Mouse (Mus musculus) CH12.LX (cell line): Measurements from ENCODE around the gene Dnah1. TPM values are rescaled to one million over a fixed set of nuclear protein-coding genes. Genes with fewer than 3 reads are reported as not detected.

Experiments
- DNase-seq: peaks from one replicate; pipeline ENCODE4 v3.0.0-alpha.2; 2013; ENCODE audit errors: extremely low read depth
- H3K27ac ChIP-seq: 2 replicates; pipeline ENCODE4 v1.5.1; 2012; ENCODE audit warnings: low read depth, mild to moderate bottlenecking, control low read depth, moderate library complexity; ENCODE audit not compliant: insufficient read depth
- H3K27me3 ChIP-seq: replicated peaks from 2 replicates; pipeline ENCODE3; 2012; ENCODE audit warnings: inconsistent platforms
- H3K36me3 ChIP-seq, 2 experiments: replicated peaks in 1 of 2; 2 replicates each; pipeline versions ENCODE3 to v1.6.1; 2012; ENCODE audit warnings: inconsistent platforms in 1 of 2, low read length in 1 of 2, mild to moderate bottlenecking in 1 of 2, mixed read lengths in 1 of 2, moderate library complexity in 1 of 2; ENCODE audit not compliant: control insufficient read depth in 1 of 2, insufficient read depth in 1 of 2
- H3K4me1 ChIP-seq, 2 experiments: 2 replicates each; pipeline ENCODE4 v1.6.1; 2012; ENCODE audit warnings: inconsistent platforms in 1 of 2, moderate library complexity in 1 of 2; ENCODE audit not compliant: insufficient read depth in 2 of 2, control insufficient read depth in 1 of 2
- H3K4me2 ChIP-seq: 2 replicates; pipeline ENCODE4 v1.6.1; 2012; ENCODE audit warnings: low read depth, mild to moderate bottlenecking, control low read depth; ENCODE audit not compliant: poor library complexity, insufficient read depth, severe bottlenecking
- H3K4me3 ChIP-seq, 3 experiments: fragments of 150-350 bp in 1 of 3; sonication (generic) in 1 of 3; replicated peaks in 1 of 3; 2 replicates each; pipeline versions ENCODE3 to v1.5.1; 2011 to 2012; ENCODE audit warnings: low read depth in 2 of 3, low read length in 2 of 3, mild to moderate bottlenecking in 2 of 3, moderate library complexity in 2 of 3, control low read depth in 1 of 3, improper control_type of control experiment in 1 of 3, inconsistent platforms in 1 of 3, mixed read lengths in 1 of 3; ENCODE audit not compliant: poor library complexity in 1 of 3
- H3K79me2 ChIP-seq: replicated peaks from 2 replicates; pipeline ENCODE4 v1.6.1; 2012; ENCODE audit warnings: mild to moderate bottlenecking, moderate library complexity; ENCODE audit not compliant: control insufficient read depth, poor library complexity, insufficient read depth, severe bottlenecking; ENCODE audit errors: extremely low read depth
- H3K9ac ChIP-seq: 2 replicates; pipeline ENCODE4 v1.6.1; 2012; ENCODE audit warnings: low read depth, mild to moderate bottlenecking, control low read depth, moderate library complexity; ENCODE audit not compliant: insufficient read depth
- H3K9me3 ChIP-seq: replicated peaks from 2 replicates; pipeline ENCODE3; 2012; ENCODE audit warnings: low read length, inconsistent platforms, mixed read lengths
- BHLHE40 ChIP-seq: IDR thresholded peaks from 2 replicates; pipeline ENCODE4 v1.6.1; 2011; ENCODE audit warnings: mild to moderate bottlenecking, low read depth, low read length, improper control_type of control experiment
- ELF1 ChIP-seq: IDR thresholded peaks from 2 replicates; pipeline ENCODE4 v1.6.1; 2014; ENCODE audit warnings: low read depth, mild to moderate bottlenecking, inconsistent platforms, low read length, improper control_type of control experiment
- EP300 ChIP-seq: IDR thresholded peaks from 2 replicates; pipeline ENCODE4 v1.6.1; 2011; ENCODE audit warnings: low read length, improper control_type of control experiment
- ETS1 ChIP-seq: conservative IDR thresholded peaks from 2 replicates; pipeline ENCODE4 v1.6.1; 2012; ENCODE audit warnings: low read depth, mild to moderate bottlenecking, inconsistent platforms, low read length, improper control_type of control experiment, moderate library complexity
- GABPA ChIP-seq: IDR thresholded peaks from 2 replicates; pipeline ENCODE4 v1.6.1; 2012; ENCODE audit warnings: low read depth, low read length, improper control_type of control experiment, inconsistent platforms; ENCODE audit not compliant: insufficient replicate concordance
- IRF4 ChIP-seq: IDR thresholded peaks from 2 replicates; pipeline ENCODE4 v1.6.1; 2014; ENCODE audit warnings: low read depth, mild to moderate bottlenecking, inconsistent platforms, low read length, improper control_type of control experiment
- JUN ChIP-seq: IDR thresholded peaks from 2 replicates; pipeline ENCODE4 v1.6.1; 2011; ENCODE audit warnings: low read depth, mild to moderate bottlenecking, low read length, improper control_type of control experiment, moderate library complexity; ENCODE audit not compliant: insufficient read depth
- MAFK ChIP-seq: IDR thresholded peaks from 2 replicates; pipeline ENCODE4 v1.6.1; 2011; ENCODE audit warnings: low read length, improper control_type of control experiment; ENCODE audit not compliant: insufficient replicate concordance
- MAX ChIP-seq: IDR thresholded peaks from 2 replicates; pipeline ENCODE4 v1.6.1; 2011; ENCODE audit warnings: low read length, improper control_type of control experiment
- MXI1 ChIP-seq: IDR thresholded peaks from 2 replicates; pipeline ENCODE4 v1.6.1; 2011; ENCODE audit warnings: mild to moderate bottlenecking, low read depth, low read length, improper control_type of control experiment
- NRF1 ChIP-seq: IDR thresholded peaks from 2 replicates; pipeline ENCODE4 v1.6.1; 2014; ENCODE audit warnings: low read depth, mild to moderate bottlenecking, inconsistent platforms, low read length, improper control_type of control experiment, moderate library complexity
- RAD21 ChIP-seq: IDR thresholded peaks from 2 replicates; pipeline ENCODE4 v1.6.1; 2011; ENCODE audit warnings: low read depth, mild to moderate bottlenecking, low read length, improper control_type of control experiment, moderate library complexity
- RCOR1 ChIP-seq: conservative IDR thresholded peaks from 2 replicates; pipeline ENCODE4 v1.6.1; 2012; ENCODE audit warnings: low read depth, mild to moderate bottlenecking, inconsistent platforms, low read length, improper control_type of control experiment
- TBP ChIP-seq: conservative IDR thresholded peaks from 2 replicates; pipeline ENCODE4 v1.6.1; 2011; ENCODE audit warnings: low read depth, low read length, improper control_type of control experiment
- TCF12 ChIP-seq: IDR thresholded peaks from 2 replicates; pipeline ENCODE4 v1.6.1; 2014; ENCODE audit warnings: low read depth, mild to moderate bottlenecking, inconsistent platforms, low read length, improper control_type of control experiment
- UBTF ChIP-seq: IDR thresholded peaks from 2 replicates; pipeline ENCODE4 v1.6.1; 2012; ENCODE audit warnings: low read depth, mild to moderate bottlenecking, inconsistent platforms, low read length, improper control_type of control experiment, moderate library complexity
- USF1 ChIP-seq: IDR thresholded peaks from 2 replicates; pipeline ENCODE4 v1.6.1; 2014; ENCODE audit warnings: low read depth, mild to moderate bottlenecking, inconsistent platforms, low read length, improper control_type of control experiment
- ZNF384 ChIP-seq: IDR thresholded peaks from 2 replicates; pipeline ENCODE4 v1.6.1; 2012; ENCODE audit warnings: low read depth, low read length, improper control_type of control experiment, inconsistent platforms
- dilution Hi-C: fragments of 300-500 bp; cut with MboI; formaldehyde crosslinking; loops from 2 replicates; pipeline ENCODE4 v1.14.3; 2020; ENCODE audit warnings: low sequenced_read_pairs; ENCODE audit not compliant: extremely low pct_unique_long_range_greater_than_20kb, extremely low pct_ligation_motif_present
- in situ Hi-C: fragments of 300-500 bp; cut with MboI; formaldehyde crosslinking; loops from 3 replicates; pipeline ENCODE4 v1.14.3; 2019; ENCODE audit warnings: low sequenced_read_pairs, low pct_ligation_motif_present, low pct_unique_long_range_greater_than_20kb, mixed read lengths
- polyA plus RNA-seq: library from polyadenylated mRNA; unstranded; fragments of >175 nt; gene quantifications from 2 replicates; pipeline ENCODE4 v1.2.1, GENCODE M21; 2012; ENCODE audit warnings: low read depth; ENCODE audit not compliant: insufficient read length
- total RNA-seq, 2 experiments: library from RNA; depleted of rRNA; stranded (reverse); fragments of 300-350 nt in 1 of 2; fragments of >200 nt in 1 of 2; gene quantifications; 2 replicates each; pipeline ENCODE4 v1.2.3; 2012 to 2014

The Dnah1 gene
- total and polyA plus RNA-seq, 3 experiments = 0.04 to 0.08 (median 0.06) TPM

DNA sequence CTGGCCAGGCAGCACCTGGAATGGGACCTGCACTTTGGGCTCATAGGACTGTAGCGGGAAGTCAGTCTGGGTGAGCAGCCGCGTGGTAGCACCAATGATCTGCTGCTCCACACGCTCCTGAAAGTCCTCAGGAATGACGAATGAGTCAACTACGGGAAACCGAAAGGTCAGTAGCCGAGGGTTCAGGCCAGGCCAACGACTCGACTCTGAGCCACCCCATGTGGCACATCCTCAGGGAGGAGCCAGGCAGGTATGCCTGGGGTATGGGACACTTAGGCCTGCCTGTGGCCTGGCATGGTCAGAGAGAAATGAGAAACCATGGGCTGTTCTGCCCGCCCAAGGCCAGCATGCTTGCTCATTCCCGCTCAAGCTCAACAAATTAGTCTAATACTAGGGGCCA, 7.1 kb downstream of the Dnah1 start:
- Histone ChIP-seq H3K9me3 (no peaks in the 10 kb centered on the region), H3K4me1 (peaks cover 8 to 44% of the 10 kb centered on the region in 2 experiments), H3K9ac (no peak overlapping the region), H3K27ac (no peak overlapping the region), H3K4me3 (no peak overlapping the region), H3K36me3 (no peaks in the 10 kb centered on the region), H3K27me3 (no peaks in the 10 kb centered on the region), H3K4me2 (no peak overlapping the region), H3K79me2 (no peaks in the 10 kb centered on the region)
- DNase-seq = no peak
- no peak for TF ChIP-seq ETS1
- TF ChIP-seq MAX = no peak
- no peak for TF ChIP-seq UBTF
- TF ChIP-seq RAD21 = no peak
- TF ChIP-seq MXI1 = no peak
- no peak for TF ChIP-seq BHLHE40
- TF ChIP-seq RCOR1 = no peak
- no peak for TF ChIP-seq MAFK
- no peak for TF ChIP-seq IRF4
- in situ Hi-C loops = loop anchor here (5.0 kb wide), 1 partner anchor 44 kb away; no protein-coding TSS in a partner anchor
- dilution Hi-C loops = no loop called here

DNA sequence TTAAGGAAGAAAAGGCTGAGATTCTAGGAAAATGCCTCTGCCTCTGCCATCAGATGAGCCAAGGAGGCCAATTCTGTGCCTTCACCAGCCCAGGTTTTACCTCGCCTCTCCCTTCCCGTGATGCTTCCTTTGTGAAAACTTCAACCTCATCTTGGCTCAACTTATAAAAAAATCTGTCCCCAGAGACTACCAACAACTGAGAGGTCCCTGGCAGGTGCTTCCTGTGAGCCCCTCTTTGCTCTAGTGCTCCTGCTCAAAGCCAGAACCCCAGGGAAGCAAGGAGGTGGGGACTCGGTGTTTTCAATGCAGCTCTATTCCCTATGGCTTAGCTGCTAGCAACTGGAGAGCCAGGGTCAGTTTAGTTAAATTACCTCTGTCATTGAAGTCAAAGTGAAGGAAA, 10.5 kb downstream of the Dnah1 start:
- in situ Hi-C loops = no loop called here
- DNase-seq = peak; percentile 60

More for the DNA sequence above, 10.5 kb downstream of the Dnah1 start:
- H3K9me3 ChIP-seq = no peaks in the 10 kb centered on the region
- H3K4me3 ChIP-seq = no peak overlapping the region
- TF ChIP-seq MAFK (no peak), ETS1 (peak; percentile 43; the same call in 1 of the 2 replicates), USF1 (no peak), MAX (no peak), ELF1 (no peak), RCOR1 (no peak), GABPA (no peak), ZNF384 (peak; percentile 88), NRF1 (no peak), TCF12 (0 out of 2 replicates have a peak, but pooled peaks have one; percentile 48), TBP (no peak), EP300 (peak; percentile 53; the same call in 1 of the 2 replicates), JUN (no peak)
- no peak overlapping the region for H3K4me2 ChIP-seq
- H3K36me3 ChIP-seq = no peaks in the 10 kb centered on the region
- H3K9ac ChIP-seq = no peak overlapping the region
- no peaks in the 10 kb centered on the region for H3K27me3 ChIP-seq
- H3K4me1 ChIP-seq = peaks cover 8 to 50% of the 10 kb centered on the region in 2 experiments
- dilution Hi-C loops = no loop called here
- no peak overlapping the region for H3K27ac ChIP-seq
- H3K79me2 ChIP-seq = no peaks in the 10 kb centered on the region
